Mouse (Mus musculus) brain, embryonic 14.5 days (tissue): ENCODE data around the gene Olfr679.
"Not testable (repeated sequence)": the region's sequence is repeated elsewhere in the genome, so short reads cannot be mapped to it uniquely, and the experiment has no call there.

Experiments
- CTCF ChIP-seq: fragments of 200-500 bp; IDR thresholded peaks from 2 replicates; pipeline ENCODE4 v1.5.1; 2012; ENCODE audit warnings: inconsistent platforms, mild to moderate bottlenecking, moderate library complexity, borderline replicate concordance; ENCODE audit not compliant: insufficient read depth, insufficient read length; ENCODE audit errors: extremely low read depth
- POLR2A ChIP-seq: fragments of 200-500 bp; IDR thresholded peaks from 2 replicates; pipeline ENCODE4 v1.6.1; 2012; ENCODE audit warnings: mild to moderate bottlenecking, inconsistent platforms, borderline replicate concordance; ENCODE audit not compliant: poor library complexity, insufficient read depth, insufficient read length, severe bottlenecking; ENCODE audit errors: extremely low read depth

DNA sequence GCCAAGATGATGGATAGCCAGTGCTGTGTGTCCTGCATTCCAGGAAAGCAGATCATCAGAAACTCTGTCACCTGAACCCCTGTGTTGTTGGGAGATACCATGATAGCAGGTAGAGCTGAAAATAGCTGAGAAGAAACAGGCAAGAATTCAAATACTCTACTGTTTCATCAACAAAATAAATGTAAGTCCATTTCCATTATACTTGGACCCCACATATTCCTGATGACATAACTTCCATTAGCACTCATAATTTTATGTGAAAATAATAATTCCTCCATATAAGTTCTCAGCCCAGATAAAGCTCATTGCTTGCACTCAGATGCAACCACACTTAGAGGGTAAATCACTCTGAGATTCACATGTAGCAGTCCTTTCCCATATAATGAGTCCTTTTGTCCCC, 11.7 kb downstream of the Olfr679 start, which contains the start of gene Olfr680-ps1:
- TF ChIP-seq CTCF, POLR2A: not testable (repeated sequence)
